Mouse (Mus musculus): ENCODE measurements at regions not wholly inside any gene's neighbourhood (a gene's known extent, or its start where the extent isn't known, plus 50 kb on each side); places are given as distances from the start of the nearest gene placed in this dataset.

DNA sequence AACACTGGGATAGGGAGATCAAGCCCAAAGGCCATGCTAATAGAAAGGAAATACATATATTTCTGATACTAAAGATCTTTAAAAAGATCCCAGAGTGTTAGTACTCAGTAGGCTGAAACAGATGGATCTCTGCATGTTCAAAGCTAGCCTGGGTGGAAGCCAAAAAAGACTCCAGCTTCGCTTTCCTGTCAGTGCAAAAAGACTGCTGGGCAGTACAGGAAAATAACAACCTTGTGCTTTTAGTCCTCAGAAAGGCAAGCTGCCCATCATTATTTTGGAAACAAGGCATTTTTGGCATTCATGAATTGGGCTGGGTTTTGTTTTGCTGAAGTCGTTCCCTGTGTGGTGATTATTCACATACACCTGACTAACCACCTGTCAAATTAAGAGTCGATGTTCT lies 56.9 kb upstream of the Cited2 start:
- H3K4me3 ChIP-seq (replicated peaks): no peak overlapping the region
- H3K27ac ChIP-seq: no peak overlapping the region
- H3K27me3 ChIP-seq: no peaks in the 10 kb centered on the region
- H3K9ac ChIP-seq (replicated peaks): no peak overlapping the region
- no peaks in the 10 kb centered on the region for H3K4me1 ChIP-seq (replicated peaks)
- H3K36me3 ChIP-seq: no peaks in the 10 kb centered on the region
- no peak overlapping the region for H3K4me2 ChIP-seq
- ATAC-seq (ENCODE audit: insufficient number of reproducible peaks, insufficient read depth, low FRiP score, low TSS enrichment, low read depth): no peak
- 76% methylated on average over 3 of the region's 3 CpGs for WGBS
- no peaks in the 10 kb centered on the region for H3K9me3 ChIP-seq

DNA sequence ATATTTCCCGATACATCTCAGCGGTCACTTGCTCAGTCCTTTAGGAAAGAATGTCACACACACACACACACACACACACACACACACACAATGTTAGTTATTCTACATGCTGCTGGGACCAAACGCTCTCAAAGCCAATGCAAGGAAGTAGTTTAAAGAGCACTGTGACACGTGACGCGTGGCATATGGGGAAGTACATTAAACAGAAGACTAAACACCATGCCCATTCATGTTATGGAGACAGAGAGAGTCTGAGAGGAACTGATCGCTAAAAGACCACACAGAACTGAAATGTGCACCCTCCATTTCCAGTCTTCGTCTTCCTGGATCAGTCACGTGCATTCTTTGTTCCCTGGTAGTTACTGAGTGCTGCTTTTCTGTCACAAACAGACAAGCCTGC lies 53.6 kb upstream of the Cited2 start:
- 89% methylated on average over 9 of the region's 9 CpGs for WGBS
- no peak for ATAC-seq (ENCODE audit: insufficient number of reproducible peaks, insufficient read depth, low FRiP score, low TSS enrichment, low read depth)
- no peak overlapping the region for H3K4me2 ChIP-seq

More for the DNA sequence above, 53.6 kb upstream of the Cited2 start:
- Histone ChIP-seq H3K36me3 (no peaks in the 10 kb centered on the region), H3K27ac (no peak overlapping the region), H3K9me3 (no peaks in the 10 kb centered on the region), H3K9ac (replicated peaks) (no peak overlapping the region), H3K4me1 (replicated peaks) (no peaks in the 10 kb centered on the region), H3K4me3 (replicated peaks) (no peak overlapping the region), H3K27me3 (no peaks in the 10 kb centered on the region)

All from limb, embryonic 12.5 days (tissue).